Mouse (Mus musculus): ENCODE results near the gene Trim67. TPM values are rescaled to one million over a fixed set of nuclear protein-coding genes. Genes with fewer than 3 reads are reported as not detected.

Gene Trim67
- total RNA-seq, 2 experiments from 2014 or later, result 2.9 to 3.1 TPM

GRCm38 (mm10) chr8:124775695-124776094 is 17.2 kb upstream of the Trim67 start:
- DNase-seq (ENCODE audit: low spot score in 2 of 2), result peak; percentile 68 to 83
- peak; percentile 98 for TF ChIP-seq CTCF (conservative IDR thresholded peaks at IDR 0.05)
- Histone ChIP-seq H3K4me3 (0 out of 2 replicates have a peak overlapping the region, but pooled peaks have one; percentile 22), H3K27ac (no peak overlapping the region)

DNA sequence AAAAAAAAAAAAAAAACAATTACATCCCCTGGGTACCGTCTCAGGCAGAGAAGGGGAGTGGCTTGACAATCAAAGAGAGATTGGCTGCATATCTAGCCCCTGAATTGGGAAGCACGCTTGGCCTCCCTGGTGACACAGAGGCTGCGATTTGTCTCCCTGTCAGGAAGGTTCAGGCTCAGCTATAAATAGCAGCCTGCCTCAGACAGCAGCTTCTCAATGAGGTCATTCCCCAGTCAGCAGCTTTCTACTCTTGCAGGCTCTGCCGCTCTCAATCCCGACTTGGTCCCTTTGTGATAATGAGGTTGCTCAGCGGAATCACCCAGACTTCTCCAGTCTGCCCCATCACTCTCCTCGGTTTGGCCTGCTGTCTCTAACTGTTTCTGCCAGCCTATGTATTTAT is 12.7 kb upstream of the Trim67 start:
- no peak for DNase-seq (ENCODE audit: low spot score in 2 of 2)
- H3K27ac ChIP-seq, result no peak overlapping the region
- no peak overlapping the region for H3K4me3 ChIP-seq
- TF ChIP-seq CTCF (conservative IDR thresholded peaks at IDR 0.05), result no peak

DNA sequence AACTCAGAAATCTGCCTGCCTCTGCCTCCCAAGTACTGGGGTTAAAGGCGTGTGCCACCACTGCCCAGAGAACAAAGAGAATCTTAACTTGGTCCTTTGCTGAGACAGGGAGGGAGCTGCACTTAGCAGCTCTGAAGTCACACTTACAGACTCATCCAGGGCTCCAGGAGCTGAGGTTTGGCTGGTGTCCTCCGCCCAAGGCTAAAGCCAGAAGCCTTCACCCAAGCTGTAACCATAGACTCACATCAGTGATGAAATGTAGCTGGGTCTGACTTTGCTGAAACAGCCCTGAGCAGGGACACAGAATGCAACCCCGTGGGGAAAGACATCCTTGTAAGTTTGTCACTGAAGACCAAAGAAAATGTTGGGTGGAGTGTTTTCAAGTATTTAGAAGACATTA is 10.5 kb upstream of the Trim67 start:
- TF ChIP-seq CTCF (conservative IDR thresholded peaks at IDR 0.05), result no peak
- H3K4me3 ChIP-seq, result no peak overlapping the region
- DNase-seq (ENCODE audit: low spot score in 2 of 2), result no peak
- no peak overlapping the region for H3K27ac ChIP-seq

DNA sequence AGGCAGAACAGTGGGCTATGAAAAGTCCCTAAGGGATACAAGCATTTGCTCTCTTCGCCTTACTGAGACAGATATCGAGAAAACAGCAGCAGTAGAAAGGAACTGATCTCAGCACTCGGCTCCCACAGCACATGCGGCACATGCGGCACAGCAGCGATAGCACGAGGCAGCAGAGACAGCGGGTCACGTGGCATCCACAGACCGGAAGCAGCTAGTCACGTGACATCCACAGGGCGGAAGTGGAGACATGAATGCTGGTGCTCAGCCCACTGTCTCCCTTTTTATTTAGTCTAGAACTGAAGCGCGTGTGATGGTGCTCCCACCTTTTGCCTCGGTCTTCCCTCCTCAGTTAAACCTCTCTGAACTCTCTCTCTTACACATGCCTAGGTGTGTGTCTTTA is 9.7 kb upstream of the Trim67 start:
- DNase-seq (ENCODE audit: low spot score in 2 of 2), result no peak
- no peak overlapping the region for H3K4me3 ChIP-seq
- TF ChIP-seq CTCF (conservative IDR thresholded peaks at IDR 0.05), result no peak
- H3K27ac ChIP-seq, result no peak overlapping the region

DNA sequence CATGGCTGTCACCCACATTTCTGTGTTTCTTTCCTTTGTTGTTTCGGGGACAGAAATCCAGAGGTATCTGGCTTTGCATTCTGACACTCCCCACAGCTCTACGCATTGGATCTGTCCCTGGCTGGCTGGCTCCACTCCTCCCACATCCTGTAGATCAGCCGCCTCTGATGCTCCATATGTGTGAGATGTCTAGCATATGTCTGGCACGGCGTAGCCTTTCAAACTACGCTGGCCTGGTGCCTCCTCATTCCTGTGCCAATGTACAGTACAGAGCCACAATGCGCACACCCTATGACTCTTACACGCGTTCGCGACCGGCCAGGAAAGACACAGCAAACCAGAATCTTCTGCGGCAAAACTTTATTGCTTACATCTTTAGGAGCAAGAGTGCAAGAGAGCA is 8.3 kb upstream of the Trim67 start:
- peak; percentile 19 to 59 for DNase-seq (ENCODE audit: low spot score in 2 of 2)
- Histone ChIP-seq H3K4me3 (no peak overlapping the region), H3K27ac (no peak overlapping the region)
- no peak for TF ChIP-seq CTCF (conservative IDR thresholded peaks at IDR 0.05)

DNA sequence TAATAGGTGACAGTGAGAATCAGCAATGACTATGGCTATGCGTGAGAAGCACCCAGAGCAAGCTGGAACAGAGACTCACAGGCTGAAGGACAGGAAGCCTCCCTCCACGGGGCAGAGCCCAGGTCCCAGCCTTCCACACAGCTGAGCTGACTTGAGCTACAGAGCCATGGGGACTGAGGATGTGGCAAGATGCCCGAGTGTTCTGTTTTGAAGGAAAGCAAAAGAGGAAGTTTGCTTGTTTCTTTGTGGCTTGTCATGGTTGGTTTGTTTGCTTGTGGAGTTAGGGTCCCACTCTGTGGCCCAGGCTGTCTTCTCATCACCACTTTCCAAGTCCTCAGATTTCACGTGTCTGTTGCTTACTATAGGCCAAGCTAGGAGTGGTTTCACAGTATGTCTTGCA is 2.2 kb upstream of the Trim67 start:
- no peak for DNase-seq (ENCODE audit: low spot score in 2 of 2)
- no peak overlapping the region for H3K27ac ChIP-seq
- no peak overlapping the region for H3K4me3 ChIP-seq
- TF ChIP-seq CTCF (conservative IDR thresholded peaks at IDR 0.05), result no peak

DNA sequence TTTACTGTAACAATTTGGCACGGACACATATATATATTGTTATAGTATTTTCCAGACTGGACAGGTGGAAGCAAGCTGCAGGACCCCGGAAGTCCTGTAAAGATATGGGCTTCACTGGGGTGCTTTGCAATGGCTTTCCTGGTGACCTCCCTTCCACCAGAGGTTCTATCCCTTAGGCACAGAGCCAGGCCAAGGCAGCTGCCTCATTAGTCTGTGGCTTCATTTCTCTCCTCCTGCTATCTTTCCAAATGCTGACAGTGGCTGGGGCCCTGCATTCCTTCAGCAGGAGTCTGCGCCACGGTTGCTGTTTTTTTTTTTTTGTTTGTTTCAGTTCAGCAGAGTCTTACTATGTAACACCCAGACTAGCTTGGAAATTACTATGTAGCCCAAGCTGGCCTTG is 1.1 kb upstream of the Trim67 start:
- Histone ChIP-seq H3K4me3 (peak overlapping the region; percentile 54), H3K27ac (peak overlapping the region; percentile 71; the same call in 1 of the 2 replicates)
- DNase-seq (ENCODE audit: low spot score in 2 of 2), result no peak
- TF ChIP-seq CTCF (conservative IDR thresholded peaks at IDR 0.05), result no peak

GRCm38 (mm10) chr8:124792186-124792585 is 706 bp upstream of the Trim67 start:
- peak overlapping the region; percentile 54 for H3K4me3 ChIP-seq
- no peak for TF ChIP-seq CTCF (conservative IDR thresholded peaks at IDR 0.05)
- DNase-seq (ENCODE audit: low spot score in 2 of 2), result peak; percentile 34 to 50
- H3K27ac ChIP-seq, result peak overlapping the region; percentile 71

- DNase-seq (ENCODE audit: low spot score in 2 of 2), result peak; percentile 59 to 70
- H3K27ac ChIP-seq, result no peak overlapping the region; the same call in 1 of the 2 replicates
- TF ChIP-seq CTCF (conservative IDR thresholded peaks at IDR 0.05), result no peak
- H3K4me3 ChIP-seq, result peak overlapping the region; percentile 54
Observed at GRCm38 (mm10) chr8:124793172-124793651, 320 bp downstream of the Trim67 start.

GRCm38 (mm10) chr8:124793661-124794485 is 981 bp downstream of the Trim67 start:
- Histone ChIP-seq H3K4me3 (peak overlapping the region; percentile 54), H3K27ac (peak overlapping the region; percentile 48; the same call in 1 of the 2 replicates)
- no peak for DNase-seq (ENCODE audit: low spot score in 2 of 2)
- TF ChIP-seq CTCF (conservative IDR thresholded peaks at IDR 0.05), result no peak

DNA sequence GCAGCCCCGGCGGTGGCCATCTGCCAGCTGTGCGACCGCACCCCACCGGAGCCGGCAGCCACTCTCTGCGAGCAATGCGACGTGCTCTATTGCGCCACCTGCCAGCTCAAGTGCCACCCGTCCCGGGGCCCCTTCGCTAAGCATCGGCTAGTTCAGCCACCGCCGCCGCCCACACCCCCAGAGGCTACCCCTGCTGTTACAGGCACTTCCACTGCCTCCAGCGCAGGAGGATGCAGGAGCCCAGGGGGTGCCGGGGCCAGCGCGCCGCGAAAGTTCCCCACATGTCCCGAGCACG is 1.5 kb downstream of the Trim67 start:
- peak; percentile 72 for TF ChIP-seq CTCF (conservative IDR thresholded peaks at IDR 0.05)
- Histone ChIP-seq H3K4me3 (peak overlapping the region; percentile 54), H3K27ac (peak overlapping the region; percentile 48; the same call in 1 of the 2 replicates)
- DNase-seq (ENCODE audit: low spot score in 2 of 2), result peak; percentile 61 to 64

DNA sequence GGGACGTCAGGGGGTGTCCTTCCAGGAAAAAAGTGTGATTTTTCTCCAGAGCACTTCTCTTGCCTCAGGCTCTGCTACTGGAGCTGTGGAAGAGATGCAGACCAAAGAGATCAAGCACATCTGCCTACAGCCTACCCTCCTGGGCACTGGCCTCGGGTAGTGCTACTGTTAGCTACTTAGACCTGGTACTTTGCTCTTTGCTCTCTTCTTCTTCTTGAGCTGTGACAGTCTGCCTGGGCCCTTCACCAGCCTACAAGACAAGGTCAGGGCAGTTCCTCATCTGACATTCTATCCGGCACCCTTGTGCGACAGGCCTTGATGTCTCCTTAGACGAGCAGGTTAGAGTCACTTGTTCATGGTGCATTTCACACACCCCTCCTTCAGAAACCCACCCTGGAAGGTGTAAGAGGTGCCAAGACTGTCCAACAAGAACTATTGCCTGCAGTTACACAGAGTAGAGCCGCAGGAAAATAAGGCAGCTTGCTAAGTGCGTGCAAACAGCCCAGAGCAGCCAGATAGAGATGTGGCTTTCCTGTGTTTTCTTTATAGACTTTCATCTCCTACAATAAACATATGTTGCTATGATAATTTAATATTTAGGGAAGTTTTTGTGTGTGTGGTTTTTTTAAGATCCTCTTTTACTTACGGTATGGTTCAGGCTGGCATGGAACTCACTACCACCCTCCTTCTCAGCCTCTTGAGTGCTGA is 3.0 kb downstream of the Trim67 start:
- Histone ChIP-seq H3K4me3 (no peak overlapping the region), H3K27ac (no peak overlapping the region)
- no peak for TF ChIP-seq CTCF (conservative IDR thresholded peaks at IDR 0.05)
- DNase-seq (ENCODE audit: low spot score in 2 of 2), result no peak

DNA sequence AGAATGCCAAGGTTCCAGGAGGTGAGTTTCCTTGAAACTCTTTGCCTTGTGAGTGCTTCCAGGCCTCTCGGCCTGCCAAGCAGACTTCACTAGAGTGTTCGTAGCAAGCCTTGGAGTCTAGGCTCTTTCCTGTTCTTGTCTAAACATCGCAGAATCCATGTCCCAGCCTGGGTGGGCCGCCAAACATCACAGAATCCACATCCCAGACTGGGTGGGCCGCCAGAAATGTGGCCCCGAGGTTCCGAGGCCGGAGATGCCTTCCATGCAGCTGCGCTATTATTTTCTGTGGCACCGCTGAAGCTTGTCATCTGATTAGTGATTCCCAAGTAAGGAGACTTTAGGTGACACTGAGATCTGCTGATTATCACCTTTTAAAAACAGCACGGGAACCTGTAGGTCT is 7.7 kb downstream of the Trim67 start:
- DNase-seq (ENCODE audit: low spot score in 2 of 2), result no peak
- no peak for TF ChIP-seq CTCF (conservative IDR thresholded peaks at IDR 0.05)
- H3K27ac ChIP-seq, result no peak overlapping the region
- H3K4me3 ChIP-seq, result no peak overlapping the region
